Mouse (Mus musculus) kidney, embryonic 15.5 days (tissue): ENCODE measurements around the gene Cyb5d2. TPM values are rescaled to one million over a fixed set of nuclear protein-coding genes. Genes with fewer than 3 reads are reported as not detected.
"Not testable (repeated sequence)": the region's sequence is repeated elsewhere in the genome, so short reads cannot be mapped to it uniquely, and the experiment has no call there.

Experiments
- ATAC-seq: fragments of 200-750 bp; cut with Nextera tagmentation; replicated peaks from 2 replicates; pipeline ENCODE4 v1.8.0; 2017; ENCODE audit warnings: moderate TSS enrichment; ENCODE audit not compliant: low FRiP score
- H3K27ac ChIP-seq: fragments of 300-500 bp; sonication (generic); 2 replicates; pipeline ENCODE4 v1.5.1; 2015; ENCODE audit warnings: mild to moderate bottlenecking, inconsistent platforms
- H3K27me3 ChIP-seq: fragments of 300-500 bp; sonication (generic); 2 replicates; pipeline ENCODE4 v1.6.1; 2015; ENCODE audit warnings: inconsistent platforms
- H3K36me3 ChIP-seq: fragments of 300-500 bp; sonication (generic); 2 replicates; pipeline ENCODE4 v1.6.1; 2015; ENCODE audit warnings: inconsistent platforms
- H3K4me1 ChIP-seq: fragments of 300-500 bp; sonication (generic); 2 replicates; pipeline ENCODE4 v1.6.1; 2015; ENCODE audit warnings: inconsistent platforms
- H3K4me2 ChIP-seq: fragments of 300-500 bp; sonication (generic); 2 replicates; pipeline ENCODE4 v1.6.1; 2015; ENCODE audit warnings: moderate library complexity, mild to moderate bottlenecking, inconsistent platforms
- H3K4me3 ChIP-seq: fragments of 300-500 bp; sonication (generic); replicated peaks from 2 replicates; pipeline ENCODE4 v1.5.1; 2015; ENCODE audit warnings: mild to moderate bottlenecking, inconsistent platforms
- H3K9ac ChIP-seq: fragments of 300-500 bp; sonication (generic); 2 replicates; pipeline ENCODE4 v1.6.1; 2015; ENCODE audit warnings: mild to moderate bottlenecking, inconsistent platforms
- H3K9me3 ChIP-seq: fragments of 300-500 bp; sonication (generic); replicated peaks from 2 replicates; pipeline ENCODE4 v1.6.1; 2016; ENCODE audit warnings: inconsistent platforms
- WGBS: fragments of 180-500 bp; shearing (Covaris S2); methylation state at CpG from one replicate; pipeline ENCODE4 v1.1.7; 2015; ENCODE audit warnings: mixed read lengths; 5-methylcytosine and 5-hydroxymethylcytosine counted together
- polyA plus RNA-seq: library from polyadenylated mRNA; unstranded; fragments of >200 nt; fragmentation: Nextera tagmentation; extraction: Ambion mirVana; gene quantifications from 2 replicates; pipeline ENCODE4 v1.2.1, GENCODE M21; 2015

Gene Cyb5d2
- polyA plus RNA-seq, 1 experiment from 2014 or later, result 5.2 TPM

- ATAC-seq, result no peak
- no peak overlapping the region for H3K9ac ChIP-seq
- 84% methylated on average over 5 of the region's 5 CpGs for whole genome bisulfite sequencing
These were observed 25.1 kb downstream of the Cyb5d2 start for GRCm38 (mm10) chr11:72770816-72771215.

GRCm38 (mm10) chr11:72770324-72770723, 25.6 kb downstream of the Cyb5d2 start:
- ATAC-seq, result no peak
- H3K4me2 ChIP-seq, result no peak overlapping the region
- no peaks in the 10 kb centered on the region for H3K4me1 ChIP-seq
- H3K9me3 ChIP-seq, result no peaks in the 10 kb centered on the region
- peaks cover 32% of the 10 kb centered on the region for H3K36me3 ChIP-seq
- WGBS, result 95% methylated on average over 3 of the region's 3 CpGs
- H3K9ac ChIP-seq, result no peak overlapping the region
- no peak overlapping the region for H3K27ac ChIP-seq
- no peak overlapping the region for H3K4me3 ChIP-seq
- no peaks in the 10 kb centered on the region for H3K27me3 ChIP-seq

More at GRCm38 (mm10) chr11:72770816-72771215, 25.1 kb downstream of the Cyb5d2 start:
- Histone ChIP-seq H3K27ac (no peak overlapping the region), H3K4me3 (no peak overlapping the region), H3K27me3 (no peaks in the 10 kb centered on the region), H3K4me1 (no peaks in the 10 kb centered on the region), H3K36me3 (peaks cover 32% of the 10 kb centered on the region), H3K9me3 (no peaks in the 10 kb centered on the region), H3K4me2 (no peak overlapping the region)

GRCm38 (mm10) chr11:72769061-72769460, 26.9 kb downstream of the Cyb5d2 start:
- 87% methylated on average over 3 of the region's 3 CpGs for WGBS
- Histone ChIP-seq H3K4me1 (no peaks in the 10 kb centered on the region), H3K9me3 (no peaks in the 10 kb centered on the region), H3K4me3 (no peak overlapping the region), H3K36me3 (peaks cover 39% of the 10 kb centered on the region), H3K27ac (0 out of 2 replicates have a peak overlapping the region, but pooled peaks have one; percentile 11), H3K27me3 (no peaks in the 10 kb centered on the region), H3K4me2 (no peak overlapping the region), H3K9ac (no peak overlapping the region)
- ATAC-seq, result no peak

- no peaks in the 10 kb centered on the region for H3K9me3 ChIP-seq
- no peak overlapping the region for H3K4me3 ChIP-seq
- peaks cover 52% of the 10 kb centered on the region for H3K36me3 ChIP-seq
- H3K27me3 ChIP-seq, result no peaks in the 10 kb centered on the region
- H3K27ac ChIP-seq, result no peak overlapping the region
- ATAC-seq, result no peak
- H3K4me2 ChIP-seq, result no peak overlapping the region
- 88% methylated on average over 8 of the region's 8 CpGs for WGBS
- no peak overlapping the region for H3K9ac ChIP-seq
- H3K4me1 ChIP-seq, result no peaks in the 10 kb centered on the region
These were observed 28.2 kb downstream of the Cyb5d2 start for GRCm38 (mm10) chr11:72767716-72768115.

GRCm38 (mm10) chr11:72764270-72764669, 31.7 kb downstream of the Cyb5d2 start:
- Histone ChIP-seq H3K27ac (no peak overlapping the region), H3K4me2 (no peak overlapping the region), H3K4me1 (no peaks in the 10 kb centered on the region), H3K4me3 (no peak overlapping the region), H3K27me3 (no peaks in the 10 kb centered on the region), H3K9ac (no peak overlapping the region), H3K9me3 (no peaks in the 10 kb centered on the region), H3K36me3 (peaks cover 77% of the 10 kb centered on the region)
- 94% methylated on average over 4 of the region's 4 CpGs for WGBS
- ATAC-seq, result no peak

GRCm38 (mm10) chr11:72760781-72761180, 35.2 kb downstream of the Cyb5d2 start:
- Histone ChIP-seq H3K4me3 (no peak overlapping the region), H3K27me3 (no peaks in the 10 kb centered on the region), H3K36me3 (peaks cover 89% of the 10 kb centered on the region), H3K27ac (no peak overlapping the region), H3K4me2 (no peak overlapping the region), H3K9me3 (no peaks in the 10 kb centered on the region), H3K9ac (no peak overlapping the region), H3K4me1 (no peaks in the 10 kb centered on the region)
- ATAC-seq, result no peak
- WGBS, result 83% methylated on average over 1 of the region's 1 CpGs

- Histone ChIP-seq H3K27me3 (no peaks in the 10 kb centered on the region), H3K9ac (no peak overlapping the region), H3K4me2 (no peak overlapping the region), H3K27ac (no peak overlapping the region), H3K36me3 (peaks cover 98% of the 10 kb centered on the region), H3K4me1 (no peaks in the 10 kb centered on the region), H3K9me3 (no peaks in the 10 kb centered on the region), H3K4me3 (no peak overlapping the region)
- ATAC-seq, result no peak
- 90% methylated on average over 6 of the region's 6 CpGs for WGBS
These were observed 36.4 kb downstream of the Cyb5d2 start for GRCm38 (mm10) chr11:72759581-72759980.

- Histone ChIP-seq H3K9ac (no peak overlapping the region), H3K4me2 (no peak overlapping the region), H3K4me1 (no peaks in the 10 kb centered on the region), H3K9me3 (no peaks in the 10 kb centered on the region), H3K4me3 (no peak overlapping the region), H3K27me3 (no peaks in the 10 kb centered on the region), H3K36me3 (peaks cover 99% of the 10 kb centered on the region), H3K27ac (no peak overlapping the region)
- no peak for ATAC-seq
- WGBS, result 90% methylated on average over 5 of the region's 5 CpGs
These were observed 37.6 kb downstream of the Cyb5d2 start for GRCm38 (mm10) chr11:72758316-72758715.

GRCm38 (mm10) chr11:72751956-72752355, 44.0 kb downstream of the Cyb5d2 start:
- no peak for ATAC-seq
- 52% methylated on average over 2 of the region's 2 CpGs for WGBS
- no peaks in the 10 kb centered on the region for H3K4me1 ChIP-seq
- H3K4me3 ChIP-seq, result no peak overlapping the region
- H3K9ac ChIP-seq, result no peak overlapping the region
- H3K27me3 ChIP-seq, result no peaks in the 10 kb centered on the region
- H3K9me3 ChIP-seq, result no peaks in the 10 kb centered on the region
- no peak overlapping the region for H3K4me2 ChIP-seq
- H3K36me3 ChIP-seq, result peaks cover 97% of the 10 kb centered on the region
- no peak overlapping the region for H3K27ac ChIP-seq

GRCm38 (mm10) chr11:72739048-72739447, 56.9 kb downstream of the Cyb5d2 start:
- H3K4me2 ChIP-seq, result no peak overlapping the region
- no peaks in the 10 kb centered on the region for H3K4me1 ChIP-seq
- no peak for ATAC-seq
- peaks cover 76% of the 10 kb centered on the region for H3K36me3 ChIP-seq
- no peak overlapping the region for H3K27ac ChIP-seq
- H3K9ac ChIP-seq, result no peak overlapping the region
- H3K27me3 ChIP-seq, result no peaks in the 10 kb centered on the region
- 88% methylated on average over 1 of the region's 1 CpGs for WGBS
- no peak overlapping the region for H3K4me3 ChIP-seq
- no peaks in the 10 kb centered on the region for H3K9me3 ChIP-seq

- 87% methylated on average over 5 of the region's 5 CpGs for WGBS
- not testable (repeated sequence) for ATAC-seq, H3K27ac ChIP-seq, H3K4me1 ChIP-seq, H3K4me3 ChIP-seq, H3K27me3 ChIP-seq, H3K4me2 ChIP-seq, H3K9me3 ChIP-seq, H3K9ac ChIP-seq
- peaks cover 76% of the 10 kb centered on the region for H3K36me3 ChIP-seq
These were observed 58.4 kb downstream of the Cyb5d2 start for GRCm38 (mm10) chr11:72737517-72737916.

GRCm38 (mm10) chr11:72736320-72736719, 59.6 kb downstream of the Cyb5d2 start:
- Histone ChIP-seq H3K4me1 (no peaks in the 10 kb centered on the region), H3K4me3 (no peak overlapping the region), H3K27me3 (no peaks in the 10 kb centered on the region), H3K36me3 (peaks cover 81% of the 10 kb centered on the region), H3K9ac (no peak overlapping the region), H3K9me3 (no peaks in the 10 kb centered on the region), H3K27ac (no peak overlapping the region), H3K4me2 (no peak overlapping the region)
- ATAC-seq, result no peak
- 56% methylated on average over 1 of the region's 1 CpGs for WGBS

- Histone ChIP-seq H3K9me3 (no peaks in the 10 kb centered on the region), H3K36me3 (peaks cover 82% of the 10 kb centered on the region), H3K27me3 (no peaks in the 10 kb centered on the region), H3K4me1 (no peaks in the 10 kb centered on the region), H3K9ac (no peak overlapping the region), H3K4me2 (no peak overlapping the region), H3K4me3 (no peak overlapping the region), H3K27ac (no peak overlapping the region)
- WGBS, result 91% methylated on average over 2 of the region's 2 CpGs
- ATAC-seq, result no peak
These were observed 60.5 kb downstream of the Cyb5d2 start for GRCm38 (mm10) chr11:72735519-72735860.
